Mouse (Mus musculus): ENCODE measurements around the gene Hmgxb4.

Gene Hmgxb4

GRCm38 (mm10) chr8:75060022-75060421 lies 66.9 kb downstream of the Hmgxb4 start:
- in situ Hi-C loops (cut with MboI; ENCODE audit: low pct_unique_long_range_greater_than_20kb in 1 of 2, low sequenced_read_pairs in 2 of 2, unreplicated experiment in 1 of 2), result no loop called here

- in situ Hi-C loops (cut with MboI; ENCODE audit: low pct_unique_long_range_greater_than_20kb in 1 of 2, low sequenced_read_pairs in 2 of 2, unreplicated experiment in 1 of 2), result no loop called here
Measured at GRCm38 (mm10) chr8:75060815-75061214, 67.7 kb downstream of the Hmgxb4 start.

GRCm38 (mm10) chr8:75063290-75063689 lies 70.1 kb downstream of the Hmgxb4 start:
- in situ Hi-C loops (cut with MboI; ENCODE audit: low pct_unique_long_range_greater_than_20kb in 1 of 2, low sequenced_read_pairs in 2 of 2, unreplicated experiment in 1 of 2), result no loop called here

- in situ Hi-C loops (cut with MboI; ENCODE audit: low pct_unique_long_range_greater_than_20kb in 1 of 2, low sequenced_read_pairs in 2 of 2, unreplicated experiment in 1 of 2), result no loop called here
Measured at GRCm38 (mm10) chr8:75064790-75065189, 71.6 kb downstream of the Hmgxb4 start.

- in situ Hi-C loops (cut with MboI; ENCODE audit: low pct_unique_long_range_greater_than_20kb in 1 of 2, low sequenced_read_pairs in 2 of 2, unreplicated experiment in 1 of 2), result no loop called here
Measured at GRCm38 (mm10) chr8:75067287-75067686, 74.1 kb downstream of the Hmgxb4 start.

- in situ Hi-C loops (cut with MboI; ENCODE audit: low pct_unique_long_range_greater_than_20kb in 1 of 2, low sequenced_read_pairs in 2 of 2, unreplicated experiment in 1 of 2), result loop anchor here (10.0 kb wide), 2 partner anchors 145 to 155 kb away; partner anchors contain the start of gene Rasd2 (in 1 of the 2)
Measured at GRCm38 (mm10) chr8:75070297-75070696, 77.1 kb downstream of the Hmgxb4 start.

GRCm38 (mm10) chr8:75071627-75072346 lies 78.6 kb downstream of the Hmgxb4 start:
- in situ Hi-C loops (cut with MboI; ENCODE audit: low pct_unique_long_range_greater_than_20kb in 1 of 2, low sequenced_read_pairs in 2 of 2, unreplicated experiment in 1 of 2), result loop anchor here (10.0 kb wide), 2 partner anchors 143 to 153 kb away; partner anchors contain the start of gene Rasd2 (in 1 of the 2)

GRCm38 (mm10) chr8:75074876-75075275 lies 81.7 kb downstream of the Hmgxb4 start:
- in situ Hi-C loops (cut with MboI; ENCODE audit: low pct_unique_long_range_greater_than_20kb in 1 of 2, low sequenced_read_pairs in 2 of 2, unreplicated experiment in 1 of 2), result loop anchor here (10.0 kb wide), 2 partner anchors 140 to 150 kb away; partner anchors contain the start of gene Rasd2 (in 1 of the 2)

GRCm38 (mm10) chr8:75078215-75078614 lies 85.1 kb downstream of the Hmgxb4 start:
- in situ Hi-C loops (cut with MboI; ENCODE audit: low pct_unique_long_range_greater_than_20kb in 1 of 2, low sequenced_read_pairs in 2 of 2, unreplicated experiment in 1 of 2), result loop anchor here (10.0 kb wide), 2 partner anchors 137 to 147 kb away; partner anchors contain the start of gene Rasd2 (in 1 of the 2)

GRCm38 (mm10) chr8:75078851-75079250 lies 85.7 kb downstream of the Hmgxb4 start:
- in situ Hi-C loops (cut with MboI; ENCODE audit: low pct_unique_long_range_greater_than_20kb in 1 of 2, low sequenced_read_pairs in 2 of 2, unreplicated experiment in 1 of 2), result loop anchor here (10.0 kb wide), 2 partner anchors 136 to 146 kb away; partner anchors contain the start of gene Rasd2 (in 1 of the 2)
